Comparison of ENCODE assay signal across 34 mouse cellular contexts in the genomic region with DNA sequence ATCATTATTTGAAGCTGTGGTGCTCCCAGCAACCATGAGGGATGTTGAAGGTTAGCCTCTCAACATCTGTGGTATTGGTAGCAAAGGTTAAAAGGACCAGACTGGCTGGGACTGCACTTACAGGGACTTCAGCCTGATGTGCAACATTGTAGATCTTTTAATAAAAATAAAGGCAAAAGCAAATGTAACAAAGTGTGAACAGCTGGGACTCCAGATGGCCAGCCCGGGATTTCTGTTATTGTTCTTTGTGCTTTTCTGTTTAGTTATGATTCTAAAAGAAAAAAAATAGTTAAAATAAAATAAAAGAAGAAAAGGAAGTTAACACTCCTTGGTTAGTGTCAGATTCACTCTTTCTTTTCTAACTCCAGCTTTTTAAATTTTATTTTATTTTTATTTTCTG.
DNase-seq lines count a peak whose midpoint lies in the region; ATAC-seq and TF ChIP-seq lines count a peak whose summit lies in the region.
"Had no signal": no experiment of that assay in that cellular context is flagged by ENCODE, and none has a peak within 500 bp of the region (broad histone marks: within the 10 kb centered on the region; RNA-seq: fewer than 3 reads in every experiment).

No protein-coding gene starts in this region.

- peak; percentile 40 to 41 for DNase-seq in right cerebral cortex, postnatal 10 days (ENCODE audit: low spot score in 2 of 2)
- DNase-seq in right cerebral cortex, postnatal 14 days: no peak
- DNase-seq in layer of hippocampus, adult 2 months (ENCODE audit: low spot score in 2 of 2): peak; percentile 42 to 77
- DNase-seq in layer of hippocampus, postnatal 10 days (ENCODE audit: low spot score in 2 of 2): peak; percentile 23 to 43
- DNase-seq in kidney, postnatal 10 days: no peak
- DNase-seq: adrenal gland, adult 2 months; adrenal gland, postnatal 36 days; B cell, adult 2 months; cerebellum, adult 9-10 months; cerebellum, postnatal 36 days; gastrocnemius, adult 2 months; gastrocnemius, postnatal 36 days; heart, adult 18-20 months; heart, postnatal 36 days; kidney, adult 9 months; kidney, postnatal 14 days; left cerebral cortex, postnatal 4 days; liver, postnatal 0 days; lung, postnatal 36 days; right cerebral cortex, adult 18-20 months; thymus, adult 18-20 months; thymus, postnatal 36 days had no signal

- no peak overlapping the region for H3K27ac ChIP-seq in layer of hippocampus, adult 2 months
- H3K27ac ChIP-seq in intestine, postnatal 0 days (ENCODE audit: low read depth, low read length): no peak overlapping the region
- H3K27ac ChIP-seq: embryonic facial prominence, embryonic 12.5 days; gastrocnemius, adult 2 months; hindbrain, embryonic 12.5 days; liver, embryonic 12.5 days; neural tube, embryonic 12.5 days; stomach, embryonic 15.5 days had no signal

- H3K4me3 ChIP-seq in layer of hippocampus, adult 2 months: no peak overlapping the region
- H3K4me3 ChIP-seq in intestine, postnatal 0 days (ENCODE audit: low read depth, low read length): no peak overlapping the region
- H3K4me3 ChIP-seq: embryonic facial prominence, embryonic 12.5 days; gastrocnemius, adult 2 months; hindbrain, embryonic 12.5 days; liver, embryonic 12.5 days; myocyte; neural tube, embryonic 12.5 days; stomach, embryonic 15.5 days had no signal

- 67% methylated on average over 1 of the region's 1 CpGs for WGBS in intestine, postnatal 0 days

- no peak overlapping the region for H3K9ac ChIP-seq in intestine, postnatal 0 days (ENCODE audit: low read depth, low read length)
- H3K9ac ChIP-seq: embryonic facial prominence, embryonic 12.5 days; hindbrain, embryonic 12.5 days; liver, embryonic 12.5 days; liver, postnatal 0 days; neural tube, embryonic 12.5 days; stomach, embryonic 15.5 days had no signal

- no peaks in the 10 kb centered on the region for H3K4me1 ChIP-seq in intestine, postnatal 0 days (replicated peaks; ENCODE audit: control insufficient read depth, insufficient read depth, low read length)
- H3K4me1 ChIP-seq: hindbrain, embryonic 12.5 days; liver, embryonic 12.5 days; neural tube, embryonic 12.5 days; stomach, embryonic 15.5 days had no signal

- no peak overlapping the region for H3K4me2 ChIP-seq in intestine, postnatal 0 days (replicated peaks; ENCODE audit: low read depth)
- H3K4me2 ChIP-seq: embryonic facial prominence, embryonic 12.5 days; heart, embryonic 11.5 days; hindbrain, embryonic 12.5 days; liver, embryonic 12.5 days; midbrain, embryonic 11.5 days; neural tube, embryonic 12.5 days; stomach, embryonic 15.5 days had no signal

- ATAC-seq in intestine, postnatal 0 days: no peak
- ATAC-seq: activated CD4-positive, CD25-positive, alpha-beta regulatory T cell, adult 4 months; forebrain, embryonic 14.5 days; intestine, embryonic 16.5 days; liver, embryonic 12.5 days; liver, postnatal 0 days had no signal

- no peak for TF ChIP-seq CTCF in layer of hippocampus, adult 2 months (conservative IDR thresholded peaks at IDR 0.05)
- no peak for TF ChIP-seq CTCF in intestine, postnatal 0 days (IDR thresholded peaks at IDR 0.05; ENCODE audit: low read depth)

- no peaks in the 10 kb centered on the region for H3K9me3 ChIP-seq in intestine, postnatal 0 days (ENCODE audit: control insufficient read depth)
- H3K9me3 ChIP-seq: embryonic facial prominence, embryonic 12.5 days; hindbrain, embryonic 12.5 days; neural tube, embryonic 12.5 days; stomach, embryonic 15.5 days had no signal

- H3K36me3 ChIP-seq in intestine, postnatal 0 days (ENCODE audit: control insufficient read depth, insufficient read depth): no peaks in the 10 kb centered on the region
- H3K36me3 ChIP-seq: embryonic facial prominence, embryonic 12.5 days; hindbrain, embryonic 12.5 days; liver, embryonic 12.5 days; neural tube, embryonic 12.5 days; stomach, embryonic 15.5 days had no signal

- H3K27me3 ChIP-seq in intestine, postnatal 0 days (replicated peaks; ENCODE audit: control insufficient read depth, insufficient read depth, low read length): no peaks in the 10 kb centered on the region
- H3K27me3 ChIP-seq: embryonic facial prominence, embryonic 12.5 days; hindbrain, embryonic 12.5 days; liver, embryonic 12.5 days; neural tube, embryonic 12.5 days; stomach, embryonic 15.5 days had no signal

Comparison
In these comparisons a context has a peak if more than half of its experiments do, and no peak if none do; other contexts are left out.
1. DNase-seq: peak in right cerebral cortex, postnatal 10 days (2 of 2), layer of hippocampus, adult 2 months (2 of 2) and layer of hippocampus, postnatal 10 days (2 of 2); none in right cerebral cortex, postnatal 14 days (single experiment) and kidney, postnatal 10 days (single experiment).